Mouse (Mus musculus): ENCODE measurements at regions not wholly inside any gene's neighbourhood (a gene's known extent, or its start where the extent isn't known, plus 50 kb on each side); places are given as distances from the start of the nearest gene placed in this dataset.

DNA sequence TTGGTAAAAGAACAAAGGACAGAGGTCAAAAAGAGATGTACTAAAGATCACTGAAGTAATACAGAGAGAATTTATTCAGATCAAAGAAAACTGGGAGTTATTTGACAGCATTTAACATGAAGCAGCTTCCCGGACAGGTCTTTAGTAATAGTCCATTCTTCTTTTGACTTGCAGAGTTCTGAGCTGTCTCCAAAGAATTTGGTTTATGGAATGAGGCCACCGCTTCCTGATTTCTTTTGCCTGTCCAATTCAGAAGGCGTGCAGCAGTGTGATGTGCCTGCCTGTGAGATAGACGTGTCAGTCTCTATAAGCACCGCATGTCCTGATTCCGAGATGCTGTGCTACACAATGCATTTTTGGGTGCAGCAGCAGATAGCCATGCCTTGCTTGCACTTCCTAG is 265.0 kb upstream of the Slc35b3 start:
- H3K4me3 ChIP-seq (ENCODE audit: insufficient read depth in 1 of 2, low read depth in 1 of 2, low read length in 2 of 2, poor library complexity in 1 of 2, severe bottlenecking in 1 of 2): no peak overlapping the region
- DNase-seq (ENCODE audit: low read depth, low spot score): no peak
- H3K9ac ChIP-seq (ENCODE audit: insufficient read depth, low read depth, low read length, poor library complexity, severe bottlenecking): no peak overlapping the region
- H3K9me3 ChIP-seq (ENCODE audit: control insufficient read depth, insufficient read depth, low read depth, low read length): no peaks in the 10 kb centered on the region
- TF ChIP-seq MAFK (IDR thresholded peaks at IDR 0.05; ENCODE audit: insufficient read depth, low read depth, low read length) (no peak), HCFC1 (IDR thresholded peaks at IDR 0.05; ENCODE audit: borderline replicate concordance, insufficient read depth, low read length) (no peak), ZNF384 (IDR thresholded peaks at IDR 0.05; ENCODE audit: low read depth, low read length) (no peak), ZC3H11A (IDR thresholded peaks at IDR 0.05; ENCODE audit: borderline replicate concordance, low read depth, low read length) (no peak)
- no peak overlapping the region for H3K27ac ChIP-seq (ENCODE audit: insufficient read depth, low read depth, low read length, poor library complexity, severe bottlenecking)
- in situ Hi-C loops (cut with MboI; ENCODE audit: low sequenced_read_pairs in 2 of 2, unreplicated experiment in 2 of 2): no loop called here
- H3K36me3 ChIP-seq (ENCODE audit: control insufficient read depth, insufficient read depth, low read length, poor library complexity, severe bottlenecking): no peaks in the 10 kb centered on the region
- H3K4me1 ChIP-seq (ENCODE audit: control insufficient read depth in 2 of 2, insufficient read depth in 2 of 2, low read length in 2 of 2, poor library complexity in 1 of 2): no peaks in the 10 kb centered on the region

DNA sequence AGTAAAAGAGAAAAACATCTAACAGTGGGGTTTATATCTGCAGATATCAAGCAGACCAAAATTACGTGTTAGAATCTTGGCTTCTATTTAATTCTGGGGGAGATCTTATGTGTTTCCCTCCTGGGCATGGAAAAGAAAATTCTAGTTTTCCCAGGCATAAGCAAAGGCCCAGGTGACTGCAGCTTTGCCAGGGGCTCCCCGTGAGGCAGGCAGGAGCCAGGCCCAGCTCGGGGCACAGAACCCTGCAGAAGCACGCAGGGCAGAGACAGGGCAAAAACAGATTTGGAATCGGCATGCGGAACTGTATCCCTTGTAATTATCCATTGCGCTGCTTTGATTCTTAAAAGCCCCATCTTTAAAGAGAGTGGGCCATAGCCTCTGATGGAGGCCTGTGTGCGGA is 250.4 kb upstream of the Slc35b3 start:
- no peak for DNase-seq (ENCODE audit: low read depth, low spot score)
- H3K4me1 ChIP-seq (ENCODE audit: control insufficient read depth in 2 of 2, insufficient read depth in 2 of 2, low read length in 2 of 2, poor library complexity in 1 of 2): no peaks in the 10 kb centered on the region
- no peaks in the 10 kb centered on the region for H3K9me3 ChIP-seq (ENCODE audit: control insufficient read depth, insufficient read depth, low read depth, low read length)
- in situ Hi-C loops (cut with MboI; ENCODE audit: low sequenced_read_pairs in 2 of 2, unreplicated experiment in 2 of 2): no loop called here
- no peak for TF ChIP-seq MAFK (IDR thresholded peaks at IDR 0.05; ENCODE audit: insufficient read depth, low read depth, low read length)
- TF ChIP-seq CHD2 (IDR thresholded peaks at IDR 0.05; ENCODE audit: low read depth, low read length): no peak
- no peak for TF ChIP-seq ZC3H11A (IDR thresholded peaks at IDR 0.05; ENCODE audit: borderline replicate concordance, low read depth, low read length)
- TF ChIP-seq HCFC1 (IDR thresholded peaks at IDR 0.05; ENCODE audit: borderline replicate concordance, insufficient read depth, low read length): no peak
- TF ChIP-seq ZNF384 (IDR thresholded peaks at IDR 0.05; ENCODE audit: low read depth, low read length): no peak
- no peaks in the 10 kb centered on the region for H3K36me3 ChIP-seq (ENCODE audit: control insufficient read depth, insufficient read depth, low read length, poor library complexity, severe bottlenecking)
- no peak overlapping the region for H3K4me3 ChIP-seq (ENCODE audit: insufficient read depth in 1 of 2, low read depth in 1 of 2, low read length in 2 of 2, poor library complexity in 1 of 2, severe bottlenecking in 1 of 2)
- no peak overlapping the region for H3K27ac ChIP-seq (ENCODE audit: insufficient read depth, low read depth, low read length, poor library complexity, severe bottlenecking)
- no peak overlapping the region for H3K9ac ChIP-seq (ENCODE audit: insufficient read depth, low read depth, low read length, poor library complexity, severe bottlenecking)

DNA sequence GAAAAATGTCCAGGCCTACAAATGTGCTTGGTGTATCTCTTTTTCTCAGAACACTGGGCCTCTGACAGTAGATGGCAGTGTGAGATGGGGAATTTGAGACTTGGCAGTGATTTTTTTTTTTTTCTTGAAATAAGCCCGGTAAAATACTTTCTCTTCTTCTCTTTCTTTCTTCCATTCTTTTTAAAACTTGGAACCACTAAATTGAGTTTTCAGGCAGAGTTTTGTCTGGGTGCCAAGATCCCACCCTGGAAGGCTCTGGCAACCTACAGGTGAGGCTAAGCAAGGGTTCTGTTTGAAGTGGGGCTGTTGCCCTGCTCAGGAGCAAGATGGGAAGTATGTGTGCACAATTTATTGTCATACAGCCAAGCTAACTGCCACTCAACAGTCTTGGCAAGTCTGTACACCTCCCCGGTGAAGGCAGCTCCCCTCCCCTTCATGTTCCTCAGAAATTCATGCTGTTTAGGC is 223.1 kb upstream of the Slc35b3 start:
- DNase-seq (ENCODE audit: low read depth, low spot score): no peak
- in situ Hi-C loops (cut with MboI; ENCODE audit: low sequenced_read_pairs in 2 of 2, unreplicated experiment in 2 of 2): no loop called here
- no peaks in the 10 kb centered on the region; a peak in 1 of 4 replicates for H3K4me1 ChIP-seq (ENCODE audit: control insufficient read depth in 2 of 2, insufficient read depth in 2 of 2, low read length in 2 of 2, poor library complexity in 1 of 2)
- no peaks in the 10 kb centered on the region for H3K36me3 ChIP-seq (ENCODE audit: control insufficient read depth, insufficient read depth, low read length, poor library complexity, severe bottlenecking)
- no peak overlapping the region for H3K27ac ChIP-seq (ENCODE audit: insufficient read depth, low read depth, low read length, poor library complexity, severe bottlenecking)
- H3K9ac ChIP-seq (ENCODE audit: insufficient read depth, low read depth, low read length, poor library complexity, severe bottlenecking): no peak overlapping the region
- no peak overlapping the region for H3K4me3 ChIP-seq (ENCODE audit: insufficient read depth in 1 of 2, low read depth in 1 of 2, low read length in 2 of 2, poor library complexity in 1 of 2, severe bottlenecking in 1 of 2)
- no peaks in the 10 kb centered on the region for H3K9me3 ChIP-seq (ENCODE audit: control insufficient read depth, insufficient read depth, low read depth, low read length)
- TF ChIP-seq ZNF384 (IDR thresholded peaks at IDR 0.05; ENCODE audit: low read depth, low read length) (peak; percentile 53; the same call in 1 of the 2 replicates), ZC3H11A (IDR thresholded peaks at IDR 0.05; ENCODE audit: borderline replicate concordance, low read depth, low read length) (no peak), CHD2 (IDR thresholded peaks at IDR 0.05; ENCODE audit: low read depth, low read length) (no peak)

DNA sequence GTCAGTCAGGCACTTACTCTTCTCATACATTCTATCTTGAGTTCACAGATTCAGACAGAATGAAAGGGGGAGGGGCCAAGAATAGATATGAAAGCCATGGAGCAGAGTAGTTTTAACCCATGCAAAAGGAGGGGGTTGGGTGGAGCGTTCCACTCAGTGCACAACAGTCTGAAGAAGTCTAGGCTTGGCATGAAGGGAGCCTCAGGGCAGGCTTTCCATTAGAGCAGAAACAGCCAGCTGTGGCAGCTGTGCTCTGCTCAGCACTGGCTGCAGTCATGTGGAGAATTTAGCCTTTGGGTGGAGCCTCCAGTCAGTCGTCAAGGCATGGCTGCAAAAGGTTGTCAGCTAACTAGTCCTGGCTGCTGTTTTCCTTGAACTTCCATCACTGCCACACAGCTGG is 201.3 kb upstream of the Slc35b3 start:
- Histone ChIP-seq H3K27ac (ENCODE audit: insufficient read depth, low read depth, low read length, poor library complexity, severe bottlenecking) (no peak overlapping the region), H3K36me3 (ENCODE audit: control insufficient read depth, insufficient read depth, low read length, poor library complexity, severe bottlenecking) (no peaks in the 10 kb centered on the region), H3K4me3 (ENCODE audit: insufficient read depth in 1 of 2, low read depth in 1 of 2, low read length in 2 of 2, poor library complexity in 1 of 2, severe bottlenecking in 1 of 2) (no peak overlapping the region), H3K9ac (ENCODE audit: insufficient read depth, low read depth, low read length, poor library complexity, severe bottlenecking) (no peak overlapping the region), H3K4me1 (ENCODE audit: control insufficient read depth in 2 of 2, insufficient read depth in 2 of 2, low read length in 2 of 2, poor library complexity in 1 of 2) (no peaks in the 10 kb centered on the region), H3K9me3 (ENCODE audit: control insufficient read depth, insufficient read depth, low read depth, low read length) (no peaks in the 10 kb centered on the region)
- TF ChIP-seq MAFK (IDR thresholded peaks at IDR 0.05; ENCODE audit: insufficient read depth, low read depth, low read length) (no peak), ZNF384 (IDR thresholded peaks at IDR 0.05; ENCODE audit: low read depth, low read length) (no peak), ZC3H11A (IDR thresholded peaks at IDR 0.05; ENCODE audit: borderline replicate concordance, low read depth, low read length) (no peak), HCFC1 (IDR thresholded peaks at IDR 0.05; ENCODE audit: borderline replicate concordance, insufficient read depth, low read length) (no peak), CHD2 (IDR thresholded peaks at IDR 0.05; ENCODE audit: low read depth, low read length) (no peak)
- in situ Hi-C loops (cut with MboI; ENCODE audit: low sequenced_read_pairs in 2 of 2, unreplicated experiment in 2 of 2): no loop called here
- no peak for DNase-seq (ENCODE audit: low read depth, low spot score)

DNA sequence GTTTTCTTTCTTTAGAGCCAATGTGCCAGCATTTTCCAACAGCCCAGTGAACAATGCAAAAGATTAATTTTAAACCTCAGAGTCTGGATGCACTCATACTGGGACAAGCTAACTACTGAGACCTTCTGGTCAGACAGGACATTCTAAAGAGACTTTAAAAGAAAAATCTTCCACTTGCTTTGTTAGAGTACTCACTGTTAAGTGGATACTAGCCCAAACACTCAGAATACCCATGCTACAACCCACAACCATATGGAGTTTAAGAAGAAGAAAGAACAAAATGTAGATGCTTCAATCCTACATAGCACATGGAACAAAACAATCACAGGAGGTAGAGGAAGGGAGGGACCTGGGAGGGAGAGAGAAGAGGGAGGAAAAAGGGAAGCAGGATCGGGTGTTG is 167.3 kb upstream of the Slc35b3 start:
- Histone ChIP-seq H3K4me1 (ENCODE audit: control insufficient read depth in 2 of 2, insufficient read depth in 2 of 2, low read length in 2 of 2, poor library complexity in 1 of 2) (no peaks in the 10 kb centered on the region), H3K36me3 (ENCODE audit: control insufficient read depth, insufficient read depth, low read length, poor library complexity, severe bottlenecking) (no peaks in the 10 kb centered on the region), H3K9ac (ENCODE audit: insufficient read depth, low read depth, low read length, poor library complexity, severe bottlenecking) (no peak overlapping the region), H3K9me3 (ENCODE audit: control insufficient read depth, insufficient read depth, low read depth, low read length) (no peaks in the 10 kb centered on the region), H3K4me3 (ENCODE audit: insufficient read depth in 1 of 2, low read depth in 1 of 2, low read length in 2 of 2, poor library complexity in 1 of 2, severe bottlenecking in 1 of 2) (no peak overlapping the region), H3K27ac (ENCODE audit: insufficient read depth, low read depth, low read length, poor library complexity, severe bottlenecking) (no peak overlapping the region)
- in situ Hi-C loops (cut with MboI; ENCODE audit: low sequenced_read_pairs in 2 of 2, unreplicated experiment in 2 of 2): no loop called here
- TF ChIP-seq HCFC1 (IDR thresholded peaks at IDR 0.05; ENCODE audit: borderline replicate concordance, insufficient read depth, low read length) (no peak), ZC3H11A (IDR thresholded peaks at IDR 0.05; ENCODE audit: borderline replicate concordance, low read depth, low read length) (no peak), CHD2 (IDR thresholded peaks at IDR 0.05; ENCODE audit: low read depth, low read length) (no peak), MAFK (IDR thresholded peaks at IDR 0.05; ENCODE audit: insufficient read depth, low read depth, low read length) (no peak), ZNF384 (IDR thresholded peaks at IDR 0.05; ENCODE audit: low read depth, low read length) (no peak)
- DNase-seq (ENCODE audit: low read depth, low spot score): no peak
